Mouse (Mus musculus): ENCODE measurements around the gene Eif3l.

- TF ChIP-seq GATA1 (IDR thresholded peaks at IDR 0.05; ENCODE audit: borderline replicate concordance, low read length) = no peak
- no peak for TF ChIP-seq FLI1 (IDR thresholded peaks at IDR 0.05; ENCODE audit: low read length)
Observed at GRCm38 (mm10) chr15:79028237-79028738, 46.7 kb upstream of the Eif3l start, which contains the start of gene H1f0.

All from megakaryocyte, embryonic 14.5 days (primary cell).